Mouse (Mus musculus): ENCODE data around the gene Pbsn.

DNA sequence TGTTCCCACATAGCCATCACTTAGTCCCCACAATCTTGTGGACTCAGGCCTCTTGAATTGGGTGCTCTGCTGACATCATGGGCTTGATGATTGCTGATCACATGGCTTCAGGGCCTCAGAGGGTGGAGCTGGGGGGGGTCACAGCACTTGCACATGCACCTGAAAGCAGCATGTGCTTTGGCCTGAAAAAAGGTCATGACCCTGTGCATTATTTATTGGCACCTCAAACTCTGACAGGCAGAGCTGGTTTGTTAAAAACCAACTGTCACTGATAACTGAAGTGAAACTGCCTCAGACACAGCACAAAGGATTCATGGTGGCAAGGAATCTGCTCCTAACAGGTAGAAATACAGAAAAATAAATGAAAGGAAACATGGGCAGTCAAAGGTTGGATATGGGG lies 55.6 kb downstream of the Pbsn start:
- TF ChIP-seq GATA1 (IDR thresholded peaks at IDR 0.05; ENCODE audit: borderline replicate concordance, low read length) = no peak
- TF ChIP-seq FLI1 (IDR thresholded peaks at IDR 0.05; ENCODE audit: low read length) = no peak
